Mouse (Mus musculus) stomach, postnatal 0 days (tissue): ENCODE measurements around the gene Kat6b. TPM values are rescaled to one million over a fixed set of nuclear protein-coding genes. Genes with fewer than 3 reads are reported as not detected.
A peak's percentile ranks its signal among the peaks of the same experiment; 100 is the strongest.
"Not testable (repeated sequence)": the region's sequence is repeated elsewhere in the genome, so short reads cannot be mapped to it uniquely, and the experiment has no call there.

Source experiments
- ATAC-seq: fragments of 200-750 bp; cut with Nextera tagmentation; 2 replicates; pipeline ENCODE4 v1.8.0; 2017; ENCODE audit not compliant: low FRiP score, low TSS enrichment
- DNase-seq: peaks from one replicate; pipeline ENCODE4 v3.0.0-alpha.2; 2016; ENCODE audit warnings: low spot score
- H3K27ac ChIP-seq: fragments of 300-500 bp; sonication (generic); replicated peaks from 2 replicates; pipeline ENCODE4 v1.5.1; 2014; ENCODE audit warnings: mild to moderate bottlenecking, control low read depth
- H3K27me3 ChIP-seq: fragments of 300-500 bp; sonication (generic); 2 replicates; pipeline ENCODE4 v1.6.1; 2014; ENCODE audit warnings: low read length; ENCODE audit not compliant: control insufficient read depth, insufficient read depth
- H3K36me3 ChIP-seq: fragments of 300-500 bp; sonication (generic); 2 replicates; pipeline ENCODE4 v1.6.1; 2014; ENCODE audit warnings: low read length, mixed read lengths; ENCODE audit not compliant: control insufficient read depth, insufficient read depth
- H3K4me1 ChIP-seq: fragments of 300-500 bp; sonication (generic); replicated peaks from 2 replicates; pipeline ENCODE4 v1.6.1; 2014; ENCODE audit warnings: antibody characterized with exemption; ENCODE audit not compliant: control insufficient read depth, insufficient read depth
- H3K4me2 ChIP-seq: fragments of 300-500 bp; sonication (generic); replicated peaks from 2 replicates; pipeline ENCODE4 v1.6.1; 2014; ENCODE audit warnings: low read depth, mild to moderate bottlenecking, control low read depth, moderate library complexity
- H3K4me3 ChIP-seq: fragments of 300-500 bp; sonication (generic); 2 replicates; pipeline ENCODE4 v1.5.1; 2014; ENCODE audit warnings: low read depth, low read length, control low read depth
- H3K9ac ChIP-seq: fragments of 300-500 bp; sonication (generic); 2 replicates; pipeline ENCODE4 v1.6.1; 2014; ENCODE audit warnings: mild to moderate bottlenecking, low read length, control low read depth, mixed read lengths
- H3K9me3 ChIP-seq: fragments of 300-500 bp; sonication (generic); 2 replicates; pipeline ENCODE4 v1.6.1; 2016; ENCODE audit warnings: low read length; ENCODE audit not compliant: control insufficient read depth
- CTCF ChIP-seq: IDR thresholded peaks from 2 replicates; pipeline ENCODE4 v1.5.1; 2016; ENCODE audit warnings: antibody characterized with exemption, low read depth, mild to moderate bottlenecking, moderate library complexity
- EP300 ChIP-seq: optimal IDR thresholded peaks from 2 replicates; pipeline ENCODE3; 2016; ENCODE audit warnings: antibody characterized with exemption
- WGBS: fragments of 180-500 bp; shearing (Covaris S2); extraction: QIAGEN DNeasy Blood & Tissue Kit; methylation state at CpG from one replicate; pipeline ENCODE4 v1.1.7; 2014; 5-methylcytosine and 5-hydroxymethylcytosine counted together
- polyA plus RNA-seq: library from polyadenylated mRNA; unstranded; fragments of >200 nt; fragmentation: Nextera tagmentation; extraction: Ambion mirVana; gene quantifications from 2 replicates; pipeline ENCODE4 v1.2.1, GENCODE M21; 2015

Gene Kat6b
- polyA plus RNA-seq, 1 experiment from 2014 or later, result 4.0 TPM

DNA sequence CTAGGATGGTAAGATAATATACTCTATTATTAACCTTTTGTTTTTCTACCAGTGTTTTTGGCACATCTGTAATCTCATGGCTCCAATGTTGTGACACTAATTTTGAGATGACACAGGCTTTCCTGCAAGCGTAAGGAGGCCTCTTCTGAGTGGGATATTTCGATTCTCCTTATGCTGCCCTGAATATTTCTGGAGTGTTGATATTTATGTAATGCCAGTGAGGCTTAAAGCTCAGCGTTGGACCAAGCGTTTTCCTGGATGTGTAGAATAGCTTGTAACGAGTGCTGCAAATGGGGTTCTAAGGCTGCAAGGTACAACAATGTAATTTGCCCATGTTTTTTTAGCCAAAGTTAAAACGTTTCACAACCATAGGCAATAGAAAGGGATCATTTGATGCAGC is 30.2 kb downstream of the Kat6b start:
- Histone ChIP-seq H3K4me2 (no peak overlapping the region), H3K36me3 (no peaks in the 10 kb centered on the region; the same call in 1 of the 2 replicates), H3K9me3 (no peaks in the 10 kb centered on the region), H3K4me1 (peaks cover 3% of the 10 kb centered on the region; the same call in 1 of the 2 replicates), H3K4me3 (no peak overlapping the region), H3K27me3 (no peaks in the 10 kb centered on the region), H3K9ac (no peak overlapping the region), H3K27ac (no peak overlapping the region)
- TF ChIP-seq EP300 (no peak), CTCF (no peak)
- WGBS, result 61% methylated on average over 6 of the region's 6 CpGs
- ATAC-seq, result no peak
- DNase-seq, result no peak

DNA sequence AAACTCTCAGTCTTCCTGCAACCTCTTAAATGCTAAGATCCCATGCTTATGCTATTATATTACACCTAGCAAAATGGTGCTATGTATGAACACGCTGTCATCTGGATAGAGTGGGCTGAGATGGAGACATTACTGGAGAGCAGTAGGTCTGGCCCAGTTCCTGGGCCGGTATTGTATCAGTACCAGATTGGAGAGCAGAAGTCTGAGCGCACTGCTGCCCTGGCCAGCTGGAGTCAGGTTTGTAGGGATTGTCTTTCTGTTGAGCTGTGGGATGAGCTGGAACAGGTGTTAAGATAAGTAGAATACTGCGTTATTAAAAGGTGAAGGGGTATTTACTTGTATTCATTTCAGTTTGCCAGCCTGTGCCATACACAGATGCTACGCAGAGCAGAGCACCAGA is 34.3 kb downstream of the Kat6b start:
- Histone ChIP-seq H3K4me1 (no peaks in the 10 kb centered on the region), H3K4me3 (no peak overlapping the region), H3K36me3 (peaks cover 10% of the 10 kb centered on the region), H3K27me3 (no peaks in the 10 kb centered on the region), H3K4me2 (no peak overlapping the region), H3K9ac (no peak overlapping the region), H3K27ac (no peak overlapping the region), H3K9me3 (no peaks in the 10 kb centered on the region)
- TF ChIP-seq EP300 (no peak), CTCF (no peak)
- ATAC-seq, result no peak
- no peak for DNase-seq
- 94% methylated on average over 5 of the region's 5 CpGs for WGBS

DNA sequence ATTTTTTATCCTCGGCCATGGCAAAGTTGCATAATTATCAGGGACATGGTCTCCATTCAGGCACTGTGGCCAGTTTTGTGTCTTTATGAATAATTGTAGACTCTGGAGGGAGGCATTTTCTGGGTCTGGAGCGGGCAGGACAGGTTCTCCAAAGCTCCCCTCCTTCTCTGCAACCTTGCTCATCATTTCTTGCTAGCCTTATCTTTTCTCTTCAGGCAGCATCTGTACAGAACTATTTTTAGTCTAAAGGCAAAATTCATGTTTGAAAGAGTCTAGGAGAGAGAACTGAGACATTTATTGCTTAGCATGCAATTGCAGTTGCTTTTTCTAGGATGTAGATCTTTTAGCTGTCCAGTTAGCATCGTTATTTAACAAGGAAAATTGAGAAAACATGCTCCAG is 38.1 kb downstream of the Kat6b start:
- 80% methylated on average over 3 of the region's 3 CpGs for WGBS
- peaks cover 8% of the 10 kb centered on the region for H3K4me1 ChIP-seq
- H3K4me3 ChIP-seq, result no peak overlapping the region

DNA sequence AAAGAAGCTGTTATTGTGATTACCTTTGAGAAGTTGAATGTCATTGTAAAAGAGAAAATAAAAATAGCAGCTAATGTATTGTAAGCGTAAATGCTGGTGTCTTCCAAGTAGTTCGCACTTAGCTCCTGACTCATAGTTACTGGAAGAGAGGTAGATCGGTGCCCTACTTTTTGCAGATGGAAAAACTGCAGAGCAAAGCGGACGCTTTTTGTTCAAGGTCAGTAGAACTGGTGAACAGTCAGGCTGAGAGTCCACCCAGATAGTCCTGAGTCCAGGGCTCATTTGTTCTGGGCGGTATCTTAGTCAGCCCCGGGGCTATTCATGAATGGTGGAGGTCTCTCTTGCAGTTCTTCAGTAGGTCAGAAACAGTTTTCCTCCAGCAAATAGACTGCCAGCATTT is 39.3 kb downstream of the Kat6b start:
- Histone ChIP-seq H3K9me3 (no peaks in the 10 kb centered on the region), H3K27me3 (no peaks in the 10 kb centered on the region), H3K4me2 (no peak overlapping the region), H3K9ac (no peak overlapping the region), H3K4me3 (no peak overlapping the region), H3K27ac (no peak overlapping the region), H3K4me1 (peaks cover 9% of the 10 kb centered on the region), H3K36me3 (peaks cover 10% of the 10 kb centered on the region)
- no peak for TF ChIP-seq CTCF
- TF ChIP-seq EP300, result no peak
- no peak for ATAC-seq
- no peak for DNase-seq
- WGBS, result 87% methylated on average over 7 of the region's 7 CpGs

More for the DNA sequence above, 38.1 kb downstream of the Kat6b start:
- no peaks in the 10 kb centered on the region for H3K27me3 ChIP-seq
- no peak for TF ChIP-seq EP300
- TF ChIP-seq CTCF, result no peak
- H3K36me3 ChIP-seq, result peaks cover 10% of the 10 kb centered on the region
- H3K4me2 ChIP-seq, result no peak overlapping the region
- no peak overlapping the region for H3K27ac ChIP-seq
- no peak for DNase-seq
- H3K9me3 ChIP-seq, result no peaks in the 10 kb centered on the region
- no peak for ATAC-seq
- no peak overlapping the region for H3K9ac ChIP-seq

DNA sequence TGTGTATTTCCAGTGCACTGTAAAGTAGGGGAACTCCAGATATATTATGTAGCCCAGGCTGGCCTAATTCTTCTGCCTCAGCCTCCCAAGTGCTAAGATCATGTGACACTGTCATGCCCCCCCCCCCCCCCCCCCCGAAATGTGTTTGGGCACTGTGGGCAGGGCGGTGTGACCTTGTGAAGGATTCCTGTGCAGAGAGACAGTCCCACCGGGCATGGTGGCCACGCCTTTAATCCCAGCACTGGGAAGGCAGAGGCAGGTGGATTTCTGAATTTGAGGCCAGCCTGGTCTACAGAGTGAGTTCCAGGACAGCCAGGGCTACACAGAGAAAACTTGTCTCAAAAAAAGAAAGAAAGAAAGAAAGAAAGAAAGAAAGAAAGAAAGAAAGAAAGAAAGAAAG is 40.3 kb downstream of the Kat6b start:
- WGBS, result 86% methylated on average over 4 of the region's 4 CpGs
- ATAC-seq, H3K36me3 ChIP-seq: not testable (repeated sequence)

DNA sequence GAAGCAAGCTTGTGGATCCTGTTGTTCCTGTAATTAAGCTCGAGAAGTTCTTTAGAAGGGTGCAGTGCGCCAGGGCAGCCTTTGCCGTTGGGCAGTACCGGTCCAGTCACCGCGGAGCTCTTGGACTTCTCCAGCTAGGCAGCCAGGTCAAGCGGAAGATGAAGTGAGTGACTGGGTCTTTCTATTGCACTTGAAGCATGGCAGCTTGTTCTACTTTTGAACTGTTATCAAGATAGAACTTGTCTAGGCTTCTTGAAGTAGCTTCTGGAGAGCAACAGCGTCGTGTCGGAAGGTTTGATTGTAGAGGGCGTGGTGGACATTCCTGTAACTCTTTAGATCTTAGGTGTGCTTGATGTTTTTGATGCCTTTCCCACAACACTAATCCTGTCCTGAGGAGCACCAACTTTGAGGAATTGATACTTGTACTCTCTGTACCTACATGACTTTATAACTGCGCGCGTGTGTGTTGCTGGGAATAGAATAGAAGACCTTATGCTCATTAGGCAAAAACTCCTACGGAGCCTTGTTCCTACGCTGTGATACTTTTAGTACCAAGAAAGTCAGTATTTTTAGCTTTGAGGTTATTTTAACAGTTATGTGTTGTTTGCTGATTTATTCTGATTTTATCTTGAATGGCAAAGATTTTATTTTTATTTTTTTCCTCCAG is 41.2 kb downstream of the Kat6b start:
- Histone ChIP-seq H3K9me3 (no peaks in the 10 kb centered on the region), H3K9ac (no peak overlapping the region), H3K4me1 (peaks cover 14% of the 10 kb centered on the region), H3K27me3 (no peaks in the 10 kb centered on the region), H3K36me3 (peaks cover under 1% of the 10 kb centered on the region; the same call in 1 of the 2 replicates), H3K27ac (peak overlapping the region; percentile 74), H3K4me2 (no peak overlapping the region), H3K4me3 (no peak overlapping the region)
- DNase-seq, result no peak
- 71% methylated on average over 16 of the region's 16 CpGs for WGBS
- ATAC-seq, result peak; percentile 18; the same call in 1 of the 2 replicates
- TF ChIP-seq EP300 (peak; percentile 77), CTCF (no peak)

More for the DNA sequence above, 40.3 kb downstream of the Kat6b start:
- not testable (repeated sequence) for DNase-seq, H3K9me3 ChIP-seq, H3K4me3 ChIP-seq, H3K4me2 ChIP-seq, H3K9ac ChIP-seq, H3K27ac ChIP-seq, H3K27me3 ChIP-seq
- peaks cover 14% of the 10 kb centered on the region for H3K4me1 ChIP-seq
